Mouse (Mus musculus) granulocyte monocyte progenitor cell, adult 5-6 weeks (primary cell): ENCODE measurements around the gene Pigu. TPM values are rescaled to one million over a fixed set of nuclear protein-coding genes. Genes with fewer than 3 reads are reported as not detected.

ENCODE experiments used
- ATAC-seq: replicated peaks from 2 replicates; pipeline ENCODE4 v1.8.0; 2016; ENCODE audit warnings: mild to moderate bottlenecking, moderate TSS enrichment, inconsistent platforms; ENCODE audit not compliant: poor library complexity, severe bottlenecking
- total RNA-seq, 2 experiments: library from RNA; stranded (forward) in 1 of 2; stranded (reverse) in 1 of 2; fragments of 200-712, 200-1000 nt in 1 of 2; fragments of >200 nt in 1 of 2; fragmentation: Nextera tagmentation in 1 of 2; gene quantifications; 2 replicates each; pipeline ENCODE4 v1.2.3; 2014 to 2017

Gene Pigu
- total RNA-seq (2014; fragmentation: Nextera tagmentation) = 51.4 and 52.3 TPM in 2 replicates
- 44.0 TPM in 2 replicates for total RNA-seq (2017)

DNA sequence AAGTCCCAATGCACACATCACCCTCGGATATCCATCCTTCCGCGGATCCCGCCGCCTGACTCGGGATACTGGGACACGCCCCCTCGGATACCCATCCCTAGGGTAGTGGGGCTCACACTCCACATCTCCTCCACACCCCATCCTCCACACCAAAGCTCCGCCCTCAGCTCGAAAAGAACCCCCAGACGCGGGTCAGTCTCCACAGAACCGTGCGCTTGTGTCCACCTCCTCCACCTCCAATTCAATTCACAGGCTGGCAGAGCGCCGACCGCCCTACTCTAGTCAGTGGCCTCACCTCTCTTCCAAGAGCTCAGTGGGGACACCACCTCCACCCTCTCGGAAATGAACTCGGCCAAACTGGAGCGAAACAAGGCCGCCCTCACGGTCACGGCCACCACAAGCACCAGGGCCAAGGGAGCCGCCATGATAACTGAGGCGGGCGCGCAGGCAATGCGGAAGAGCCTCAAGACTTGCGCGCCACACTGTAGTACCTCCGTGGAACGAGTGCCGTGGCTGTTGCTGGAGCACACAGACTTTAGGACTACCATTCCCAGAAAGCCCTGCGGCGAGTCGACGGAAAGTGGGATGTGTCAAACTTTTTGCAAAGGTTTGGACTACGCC is at the start of gene Pigu:
Gene Pigu, minus strand, starts transcription at position 460 of the 621 bp plus-strand sequence.
- peak; percentile 100 for ATAC-seq

DNA sequence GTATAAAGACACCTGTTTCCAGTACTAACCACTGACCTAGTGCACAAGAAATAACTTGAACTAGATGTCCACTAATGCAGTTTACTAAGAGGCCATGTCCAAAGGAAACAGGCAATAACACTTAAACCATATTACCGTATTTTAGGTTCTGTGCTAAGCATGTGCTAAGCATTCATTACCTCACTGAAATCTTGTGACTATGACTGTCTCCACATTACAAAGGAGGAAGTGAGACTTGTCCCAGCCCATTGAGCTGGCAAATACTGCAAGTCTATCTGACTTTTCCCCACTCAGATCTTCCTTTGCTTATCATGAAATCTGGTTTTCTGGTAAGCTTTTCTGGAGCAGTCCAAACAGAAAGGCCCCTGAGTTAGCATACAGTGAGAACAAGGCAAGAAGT is 47.4 kb upstream of the Pigu start:
- ATAC-seq = peak; percentile 95

- ATAC-seq = no peak
Measured at GRCm38 (mm10) chr2:155401926-155402325, 44.7 kb upstream of the Pigu start.

DNA sequence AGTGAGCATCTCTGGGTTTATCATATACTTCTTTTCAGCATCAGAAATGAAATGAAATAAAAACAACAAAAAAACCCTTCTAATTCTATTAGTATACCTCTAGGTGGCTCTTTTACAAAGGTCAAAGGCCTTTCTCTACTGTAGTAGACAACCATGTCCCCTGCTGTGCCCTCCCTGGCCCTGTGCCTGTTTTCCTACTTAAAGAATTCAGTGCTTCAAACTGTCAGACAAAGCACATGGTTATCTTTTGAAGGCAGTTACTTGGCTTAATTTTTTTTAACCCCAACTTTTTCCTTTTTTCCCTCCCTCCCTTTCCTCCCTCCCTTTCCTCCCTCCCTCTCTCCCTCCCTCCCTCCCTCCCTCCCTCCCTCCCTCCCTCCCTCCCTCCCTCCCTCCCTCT is 43.0 kb upstream of the Pigu start:
- ATAC-seq = no peak

- no peak for ATAC-seq
Measured at GRCm38 (mm10) chr2:155394586-155394985, 37.4 kb upstream of the Pigu start.

DNA sequence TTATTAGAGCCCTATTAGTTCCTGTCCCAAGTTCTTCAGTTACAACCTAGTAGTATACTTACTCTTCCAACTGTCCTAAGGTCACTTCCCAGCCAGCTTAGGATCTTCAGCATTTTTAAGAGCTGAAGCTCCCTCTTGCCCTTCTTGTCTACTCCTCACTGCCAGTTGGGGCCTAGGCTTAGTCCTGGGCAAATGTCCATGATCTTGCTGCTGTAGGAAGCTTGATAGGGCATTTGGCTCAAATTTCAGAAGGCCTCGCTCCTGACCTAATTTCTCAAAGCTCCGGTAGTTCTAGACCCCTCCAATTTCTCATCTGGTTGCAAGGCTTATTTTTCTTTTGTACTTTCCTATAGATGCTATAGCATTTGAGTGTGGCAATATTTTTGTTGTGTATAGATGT is 31.3 kb upstream of the Pigu start:
- no peak for ATAC-seq

GRCm38 (mm10) chr2:155387052-155387451 is 29.8 kb upstream of the Pigu start:
- ATAC-seq = no peak

DNA sequence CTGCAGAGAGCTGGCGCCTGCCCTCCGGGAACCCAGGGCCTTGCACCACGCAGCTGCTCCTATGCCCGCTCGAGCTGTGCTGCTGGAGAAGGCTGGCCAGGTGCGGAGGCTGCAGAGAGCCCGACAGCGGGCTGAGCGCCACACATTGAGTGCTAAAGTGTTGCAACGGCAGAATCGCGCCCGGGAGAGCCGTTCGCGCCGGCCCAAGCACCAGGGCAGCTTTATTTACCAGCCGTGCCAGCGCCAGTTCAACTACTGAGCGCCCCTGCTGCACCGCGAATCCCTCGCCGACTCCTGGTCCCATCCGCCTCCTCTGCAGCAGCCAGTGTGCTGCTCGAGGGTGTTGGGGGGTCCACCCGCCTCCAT is 29.3 kb upstream of the Pigu start:
- no peak for ATAC-seq

DNA sequence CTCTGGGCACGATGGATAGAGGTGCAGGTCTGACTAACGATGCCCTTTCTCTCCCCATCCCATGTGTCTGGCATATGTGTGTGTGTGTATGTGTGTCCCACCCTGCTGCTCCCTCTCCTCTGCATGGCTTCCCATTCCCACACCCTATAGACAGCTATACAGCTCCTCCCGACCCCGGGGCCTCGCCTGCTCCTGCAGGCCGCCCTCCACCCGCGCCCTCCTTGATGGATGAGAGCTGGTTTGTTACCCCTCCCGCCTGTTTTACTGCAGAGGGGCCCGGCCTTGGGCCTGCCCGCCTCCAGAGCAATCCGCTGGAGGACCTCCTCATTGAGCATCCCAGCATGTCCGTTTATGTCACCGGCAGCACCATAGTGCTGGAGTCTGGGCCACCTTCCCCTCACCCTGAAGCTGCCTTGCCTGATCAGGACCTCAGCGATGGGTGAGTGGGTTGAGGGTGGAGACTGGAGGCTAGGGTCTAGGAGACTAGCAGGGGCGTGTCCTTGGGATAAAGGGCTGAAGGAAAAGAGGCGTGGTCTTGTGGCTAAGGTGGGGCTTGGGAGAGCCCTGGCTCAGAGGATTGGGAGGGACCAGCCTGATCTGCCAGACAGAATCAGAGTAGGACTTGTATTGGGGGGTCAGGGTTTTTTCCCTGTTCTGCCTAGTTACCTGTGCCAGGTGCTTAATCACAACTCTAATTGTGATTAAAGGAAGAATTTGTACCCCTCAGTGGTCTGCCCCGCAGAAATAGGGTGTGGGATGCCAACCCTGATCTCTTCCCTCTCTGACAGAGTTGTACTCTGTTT is 28.7 kb upstream of the Pigu start:
- no peak for ATAC-seq

GRCm38 (mm10) chr2:155385090-155385489 is 27.9 kb upstream of the Pigu start:
- ATAC-seq = peak; percentile 52

DNA sequence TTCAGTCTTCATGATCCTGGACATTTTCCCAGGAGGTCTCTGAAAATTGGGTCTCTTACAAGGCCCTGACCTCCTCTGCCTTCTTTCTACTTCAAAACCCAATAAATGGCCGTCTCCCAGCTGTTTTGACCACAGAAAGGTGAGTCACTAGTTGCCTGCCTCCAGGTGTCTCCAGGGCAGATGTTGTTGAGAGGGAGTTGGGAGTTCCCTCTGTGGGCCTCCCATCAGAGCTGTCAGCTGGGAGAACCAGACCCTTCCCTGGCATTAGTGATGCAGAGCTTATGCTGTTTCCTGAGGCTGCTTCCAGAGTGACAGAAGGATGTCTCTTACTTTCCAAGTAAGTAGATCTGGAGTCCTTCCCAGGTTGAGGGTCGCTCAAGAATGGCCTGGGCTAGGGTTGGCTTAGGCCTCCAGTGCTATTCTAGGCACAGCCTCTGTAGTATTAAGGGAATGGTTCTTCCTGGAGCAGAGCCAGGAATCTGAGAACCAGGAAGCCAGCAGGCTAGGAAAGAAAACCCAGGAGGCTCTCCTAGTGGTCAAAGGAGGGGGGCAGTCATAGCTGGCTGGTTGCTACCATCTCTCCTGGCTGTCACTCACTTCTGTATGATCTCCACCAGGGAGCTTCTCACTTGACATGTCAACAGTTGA is 25.7 kb upstream of the Pigu start:
- 0 out of 2 replicates have a peak, but pooled peaks have one; percentile 6 for ATAC-seq

DNA sequence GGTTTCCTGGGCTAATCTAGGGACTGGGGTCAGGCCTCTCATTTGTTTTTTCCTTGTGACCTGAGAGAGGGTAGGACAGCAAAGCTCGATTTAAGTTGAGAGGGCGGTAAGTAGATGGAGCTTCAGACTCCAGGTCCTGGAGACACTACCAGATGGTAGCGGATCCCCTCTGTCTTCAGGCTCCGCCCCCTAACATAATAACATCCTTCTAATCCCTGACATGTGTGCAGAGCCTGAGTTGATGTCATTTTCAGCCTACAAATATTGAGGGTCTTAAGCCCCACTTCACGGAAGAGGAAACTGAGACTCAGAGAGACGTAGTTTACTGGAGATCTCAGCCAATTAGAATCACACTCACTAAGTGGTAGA is 25.1 kb upstream of the Pigu start:
- ATAC-seq = peak; percentile 31

- ATAC-seq = peak; percentile 80
Measured at GRCm38 (mm10) chr2:155381643-155382331, 24.6 kb upstream of the Pigu start.

DNA sequence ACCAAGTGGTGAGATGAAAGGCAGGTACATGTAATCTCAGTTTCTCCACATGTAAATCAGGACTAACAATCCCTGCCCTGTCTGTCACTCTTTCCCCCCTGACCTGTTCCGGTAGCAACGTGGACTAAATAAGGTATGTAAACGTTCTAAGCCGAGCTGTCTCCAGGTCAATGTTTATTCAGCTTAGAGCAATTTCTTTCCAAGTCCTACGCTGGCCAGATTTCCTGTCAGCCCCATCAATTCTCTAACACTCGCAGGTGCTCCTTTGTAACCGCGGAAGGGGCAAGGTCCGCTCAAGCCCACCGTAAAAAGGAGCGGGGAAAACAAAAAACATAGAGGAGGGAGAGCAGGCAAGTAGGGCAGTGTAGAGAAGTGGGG is 23.8 kb upstream of the Pigu start:
- no peak for ATAC-seq

GRCm38 (mm10) chr2:155380261-155381059 is 23.2 kb upstream of the Pigu start, which contains the start of gene Trp53inp2:
Gene Trp53inp2 (plus strand): TSS chr2:155381059.
- no peak for ATAC-seq

DNA sequence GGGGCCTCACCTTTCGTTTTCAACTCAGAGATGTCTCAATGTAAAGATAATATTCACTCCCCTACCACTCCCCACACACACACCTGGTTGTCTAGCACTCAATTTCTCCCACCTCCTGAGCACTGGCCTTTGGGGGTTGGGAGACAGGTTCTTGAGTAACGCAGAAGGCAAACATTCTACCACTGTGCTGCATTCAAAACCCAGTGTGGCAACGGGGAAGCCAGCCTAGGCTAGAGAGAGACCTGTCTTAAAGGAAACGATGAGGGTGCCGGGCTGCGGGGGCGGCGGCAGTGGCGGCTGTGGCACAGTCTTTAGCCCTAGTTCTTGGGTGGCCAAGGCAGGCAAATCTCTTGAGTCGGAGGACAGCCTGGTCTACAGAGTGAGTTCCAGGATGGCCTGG is 19.0 kb upstream of the Pigu start:
- ATAC-seq = no peak

GRCm38 (mm10) chr2:155374521-155374920 is 17.3 kb upstream of the Pigu start:
- no peak for ATAC-seq

GRCm38 (mm10) chr2:155373886-155374285 is 16.7 kb upstream of the Pigu start:
- no peak for ATAC-seq

DNA sequence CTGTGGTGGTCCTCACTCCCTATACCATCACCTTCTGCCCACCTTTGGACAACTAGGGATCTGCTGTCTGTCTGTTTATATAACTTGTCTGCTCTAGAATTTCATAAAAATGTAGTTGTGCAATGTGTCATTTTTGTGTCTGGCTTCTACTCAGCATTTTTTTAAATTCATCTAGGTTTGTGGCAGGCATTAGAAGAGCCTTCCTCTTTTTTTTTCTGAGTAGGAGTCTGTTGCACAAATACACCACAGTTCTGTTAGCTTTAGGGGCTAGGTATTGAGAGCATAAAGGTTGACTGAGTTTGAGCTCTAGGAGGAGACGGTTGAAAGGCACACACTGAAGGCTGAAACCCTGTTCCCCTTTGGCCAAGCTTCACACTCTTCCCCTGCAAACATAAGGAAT is 16.1 kb upstream of the Pigu start:
- ATAC-seq = peak; percentile 91

- ATAC-seq = no peak
Measured at GRCm38 (mm10) chr2:155372451-155372850, 15.2 kb upstream of the Pigu start.
